Mouse (Mus musculus) thymus, adult 2 months (tissue): ENCODE data around the gene Hoxc8. TPM values are rescaled to one million over a fixed set of nuclear protein-coding genes. Genes with fewer than 3 reads are reported as not detected.
A peak's percentile ranks its signal among the peaks of the same experiment; 100 is the strongest.

Experiments
- DNase-seq: peaks from one replicate; pipeline ENCODE4 v3.0.0; 2021
- H3K27ac ChIP-seq: fragments of 200-500 bp; 2 replicates; pipeline ENCODE4 v1.5.1; 2012; ENCODE audit warnings: low read length, control low read depth; ENCODE audit not compliant: control insufficient read depth, insufficient read depth
- H3K27me3 ChIP-seq: fragments of 200-500 bp; 2 replicates; pipeline ENCODE4 v1.6.1; 2012; ENCODE audit warnings: mild to moderate bottlenecking, low read length, moderate library complexity, mixed read lengths; ENCODE audit not compliant: control insufficient read depth, insufficient read depth
- H3K36me3 ChIP-seq: fragments of 200-500 bp; 2 replicates; pipeline ENCODE4 v1.6.1; 2012; ENCODE audit warnings: mild to moderate bottlenecking, low read length, moderate library complexity; ENCODE audit not compliant: control insufficient read depth, insufficient read depth
- H3K4me1 ChIP-seq: fragments of 200-500 bp; replicated peaks from 2 replicates; pipeline ENCODE4 v1.6.1; 2012; ENCODE audit warnings: low read length; ENCODE audit not compliant: control insufficient read depth, insufficient read depth
- H3K4me3 ChIP-seq: fragments of 200-500 bp; 2 replicates; pipeline ENCODE4 v1.5.1; 2012; ENCODE audit warnings: mild to moderate bottlenecking, low read length, control low read depth, moderate library complexity; ENCODE audit not compliant: control insufficient read depth, insufficient read depth
- CTCF ChIP-seq: fragments of 200-500 bp; IDR thresholded peaks from 2 replicates; pipeline ENCODE4 v1.5.1; 2012; ENCODE audit warnings: mild to moderate bottlenecking, control low read depth, low read length, moderate library complexity, borderline replicate concordance; ENCODE audit not compliant: control insufficient read depth, poor library complexity, insufficient read depth; ENCODE audit errors: extremely low read depth
- POLR2A ChIP-seq: fragments of 200-500 bp; IDR thresholded peaks from 2 replicates; pipeline ENCODE4 v1.6.1; 2012; ENCODE audit warnings: mild to moderate bottlenecking, low read length, control low read depth, moderate library complexity; ENCODE audit not compliant: control insufficient read depth, poor library complexity, insufficient read depth; ENCODE audit errors: extremely low read depth
- WGBS: fragments of 180-500 bp; shearing (Covaris S2); methylation state at CpG from one replicate; pipeline ENCODE4 v1.1.7; 2018; 5-methylcytosine and 5-hydroxymethylcytosine counted together
- polyA plus RNA-seq: library from polyadenylated mRNA; depleted of rRNA; stranded (reverse); fragments of >200 nt; gene quantifications from 2 replicates; pipeline ENCODE4 v1.2.3, GENCODE M21; 2012

Gene Hoxc8
- polyA plus RNA-seq, 1 experiment, result 0.07 TPM

DNA sequence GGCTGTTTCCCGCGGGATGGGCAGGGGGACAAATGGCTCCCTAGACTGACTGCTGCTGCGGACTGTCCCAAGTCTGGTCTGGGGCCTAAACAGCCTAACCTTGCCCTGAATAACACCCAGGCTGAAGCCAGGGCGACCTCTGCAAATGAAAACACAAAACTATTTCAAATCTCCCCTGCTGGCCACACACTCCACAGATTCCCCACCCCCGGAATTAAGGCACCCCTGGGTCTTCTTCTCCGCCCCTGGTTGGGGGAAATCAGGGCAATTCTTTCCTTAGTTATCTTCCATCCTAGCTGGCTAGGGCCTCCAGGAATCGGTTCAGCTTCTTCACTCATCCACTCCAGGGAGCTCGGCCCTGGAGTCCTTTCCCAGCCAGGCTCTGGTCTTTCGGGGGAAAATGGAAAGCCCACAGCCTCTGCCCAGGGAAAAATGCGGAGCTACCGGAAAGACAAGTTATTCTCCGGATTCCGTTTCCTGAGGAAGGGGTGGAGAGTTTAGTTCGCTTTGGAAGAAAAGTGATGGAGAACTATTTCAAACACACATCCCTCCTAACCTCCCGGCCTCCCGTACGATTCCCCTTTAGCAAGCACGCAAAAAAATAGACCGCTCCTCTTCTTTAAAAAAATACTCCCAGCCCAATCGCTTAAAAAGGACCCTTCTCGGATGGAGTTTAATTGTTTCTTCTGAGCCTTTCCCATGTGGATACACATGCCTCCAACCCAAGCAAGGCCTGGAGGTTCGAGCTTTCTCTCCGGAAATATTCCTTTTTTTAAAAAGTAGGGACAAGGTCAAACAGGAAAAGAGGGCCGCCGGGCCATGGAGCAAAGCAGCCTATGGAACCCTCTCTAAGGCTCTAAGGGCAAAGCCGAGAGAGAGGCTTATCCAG lies 25.2 kb upstream of the Hoxc8 start:
- no peak for DNase-seq
- H3K27me3 ChIP-seq, result peaks cover 36% of the 10 kb centered on the region
- no peak overlapping the region for H3K4me3 ChIP-seq
- no peak overlapping the region for H3K27ac ChIP-seq
- no peaks in the 10 kb centered on the region for H3K36me3 ChIP-seq
- TF ChIP-seq POLR2A, result no peak
- TF ChIP-seq CTCF, result no peak
- H3K4me1 ChIP-seq, result no peaks in the 10 kb centered on the region
- 15% methylated on average over 26 of the region's 26 CpGs for WGBS

GRCm38 (mm10) chr15:102965892-102966775 lies 24.3 kb upstream of the Hoxc8 start:
- no peaks in the 10 kb centered on the region for H3K4me1 ChIP-seq
- peak; percentile 53 for DNase-seq
- no peaks in the 10 kb centered on the region for H3K36me3 ChIP-seq
- no peak for TF ChIP-seq POLR2A
- peak; percentile 54; the same call in 1 of the 2 replicates for TF ChIP-seq CTCF
- H3K27me3 ChIP-seq, result peaks cover 34% of the 10 kb centered on the region
- WGBS, result 5% methylated on average over 30 of the region's 30 CpGs
- no peak overlapping the region for H3K27ac ChIP-seq
- H3K4me3 ChIP-seq, result no peak overlapping the region

DNA sequence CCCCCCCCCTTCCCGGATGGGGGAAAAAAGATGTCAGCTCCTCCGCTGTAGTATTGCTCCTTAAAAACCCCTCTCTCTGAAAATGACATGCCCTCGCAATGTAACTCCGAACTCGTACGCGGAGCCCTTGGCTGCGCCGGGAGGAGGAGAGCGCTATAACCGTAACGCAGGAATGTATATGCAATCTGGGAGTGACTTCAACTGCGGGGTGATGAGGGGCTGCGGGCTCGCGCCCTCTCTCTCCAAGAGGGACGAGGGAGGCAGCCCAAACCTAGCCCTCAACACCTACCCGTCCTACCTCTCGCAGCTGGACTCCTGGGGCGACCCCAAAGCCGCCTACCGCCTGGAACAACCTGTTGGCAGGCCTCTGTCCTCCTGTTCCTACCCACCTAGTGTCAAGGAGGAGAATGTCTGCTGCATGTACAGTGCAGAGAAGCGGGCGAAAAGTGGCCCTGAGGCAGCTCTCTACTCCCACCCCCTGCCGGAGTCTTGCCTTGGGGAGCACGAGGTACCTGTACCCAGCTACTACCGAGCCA lies 23.6 kb upstream of the Hoxc8 start, which contains the start of gene Hoxc10:
Gene Hoxc10 (plus strand): TSS at position 21 of the 536 bp plus-strand sequence.
- no peak for TF ChIP-seq POLR2A
- no peak for TF ChIP-seq CTCF
- Histone ChIP-seq H3K36me3 (no peaks in the 10 kb centered on the region), H3K27ac (no peak within 1 kb of the TSS), H3K27me3 (peaks cover 32% of the 10 kb centered on the region), H3K4me3 (no peak within 1 kb of the TSS), H3K4me1 (no peaks in the 10 kb centered on the region)
- WGBS, result 9% methylated on average over 27 of the region's 27 CpGs
- no peak for DNase-seq

DNA sequence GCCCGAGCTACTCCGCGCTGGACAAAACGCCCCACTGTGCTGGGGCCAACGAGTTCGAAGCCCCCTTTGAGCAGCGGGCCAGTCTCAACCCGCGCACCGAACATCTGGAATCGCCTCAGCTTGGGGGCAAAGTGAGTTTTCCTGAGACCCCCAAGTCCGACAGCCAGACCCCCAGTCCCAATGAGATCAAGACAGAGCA lies 23.2 kb upstream of the Hoxc8 start, which contains the start of gene Hoxc5:
Gene Hoxc5 (plus strand): TSS at position 132 of the 199 bp plus-strand sequence.
- Histone ChIP-seq H3K27me3 (peaks cover 33% of the 10 kb centered on the region), H3K4me1 (no peaks in the 10 kb centered on the region), H3K4me3 (no peak within 1 kb of the TSS), H3K27ac (no peak within 1 kb of the TSS), H3K36me3 (no peaks in the 10 kb centered on the region)
- TF ChIP-seq POLR2A (no peak), CTCF (no peak)
- DNase-seq, result no peak
- 10% methylated on average over 12 of the region's 12 CpGs for WGBS

DNA sequence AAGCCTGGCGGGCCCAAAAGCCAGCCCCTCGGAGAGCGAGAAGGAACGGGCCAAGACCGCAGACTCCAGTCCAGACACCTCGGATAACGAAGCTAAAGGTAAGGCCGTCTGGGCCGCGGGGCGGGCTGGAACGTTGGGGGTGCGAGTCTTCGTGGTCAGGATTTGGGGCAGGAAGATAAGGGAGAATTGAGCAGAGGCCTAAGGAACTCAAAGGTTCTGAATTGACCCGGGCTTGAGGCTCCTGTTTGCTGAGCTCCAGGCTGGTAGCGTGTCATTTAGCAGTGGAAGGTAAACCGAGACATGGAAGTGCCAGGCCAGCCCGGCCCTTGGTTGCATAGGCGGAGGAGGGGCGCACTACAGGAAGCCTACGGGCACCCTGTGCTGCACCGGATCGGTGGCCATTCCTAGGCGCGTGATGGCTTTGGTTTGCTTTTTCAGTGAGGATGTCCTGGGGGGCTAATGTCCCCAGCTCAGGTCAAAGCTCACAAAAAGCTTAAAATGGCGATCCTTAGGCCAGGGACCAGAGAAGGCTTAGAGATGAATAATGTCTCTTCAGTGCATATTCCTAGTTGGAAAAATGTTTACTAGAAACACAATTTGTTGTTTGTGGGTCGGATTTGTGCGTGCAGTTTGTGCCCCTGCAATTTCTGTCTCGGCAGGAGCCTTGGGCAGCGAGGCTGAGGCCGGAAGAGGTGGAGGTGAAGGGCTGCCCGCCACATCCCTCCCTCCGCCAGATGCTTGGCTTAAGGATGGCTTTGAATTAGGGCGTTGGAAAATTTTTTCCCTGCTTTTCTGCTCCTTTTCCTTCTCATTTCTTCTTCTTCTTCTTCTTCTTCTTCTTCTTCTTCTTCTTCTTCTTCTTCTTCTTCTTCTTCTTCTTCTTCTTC lies 22.7 kb upstream of the Hoxc8 start:
- TF ChIP-seq CTCF (no peak), POLR2A (no peak)
- peaks cover 31% of the 10 kb centered on the region for H3K27me3 ChIP-seq

GRCm38 (mm10) chr15:102969296-102969695 lies 21.1 kb upstream of the Hoxc8 start:
- TF ChIP-seq POLR2A, result no peak
- no peak for TF ChIP-seq CTCF
- Histone ChIP-seq H3K27me3 (peaks cover 26% of the 10 kb centered on the region), H3K4me3 (no peak overlapping the region), H3K36me3 (no peaks in the 10 kb centered on the region), H3K4me1 (no peaks in the 10 kb centered on the region), H3K27ac (no peak overlapping the region)
- WGBS, result 59% methylated on average over 1 of the region's 1 CpGs
- DNase-seq, result no peak

More for the DNA sequence above, 22.7 kb upstream of the Hoxc8 start:
- no peak for DNase-seq
- Histone ChIP-seq H3K4me1 (no peaks in the 10 kb centered on the region), H3K36me3 (no peaks in the 10 kb centered on the region), H3K4me3 (no peak overlapping the region), H3K27ac (no peak overlapping the region)
- WGBS, result 11% methylated on average over 34 of the region's 34 CpGs
